21 mouse cellular contexts compared by ENCODE assay signal in the genomic region with DNA sequence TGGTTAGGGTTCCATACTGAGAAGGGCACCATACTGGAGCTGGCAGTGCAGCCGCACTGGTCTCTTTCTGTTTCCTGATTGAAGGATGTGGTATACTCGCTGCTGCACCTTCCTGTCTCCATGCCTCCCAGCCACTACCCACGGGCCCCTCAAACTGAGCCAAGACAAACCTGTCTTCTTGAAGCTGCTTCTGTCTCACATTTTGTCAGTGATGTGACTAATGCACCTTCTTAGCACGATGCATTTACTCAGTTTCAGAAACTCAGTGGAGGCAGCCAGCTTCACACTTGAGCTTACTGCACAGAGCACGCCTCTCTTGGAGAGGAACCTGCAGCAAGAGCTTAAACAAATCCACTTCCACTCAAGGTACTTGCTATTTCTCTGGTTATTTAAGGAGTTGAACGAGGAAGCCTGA.
DNase-seq lines count a peak whose midpoint lies in the region; ATAC-seq and TF ChIP-seq lines count a peak whose summit lies in the region.
"Had no signal": no experiment of that assay in that cellular context is flagged by ENCODE, and none has a peak within 500 bp of the region (broad histone marks: within the 10 kb centered on the region; RNA-seq: fewer than 3 reads in every experiment).

No protein-coding gene starts in this region.

- H3K27ac ChIP-seq in lung, postnatal 0 days (ENCODE audit: low read length) = no peak overlapping the region
- H3K27ac ChIP-seq: embryonic facial prominence, embryonic 15.5 days; forebrain, embryonic 10.5 days; hindbrain, embryonic 15.5 days; neural tube, embryonic 15.5 days had no signal

- H3K27me3 ChIP-seq in lung, postnatal 0 days (replicated peaks; ENCODE audit: insufficient read depth, low read length) = no peaks in the 10 kb centered on the region
- H3K27me3 ChIP-seq in megakaryocyte, embryonic 14.5 days (replicated peaks) = no peaks in the 10 kb centered on the region
- H3K27me3 ChIP-seq: embryonic facial prominence, embryonic 15.5 days; heart, embryonic 12.5 days; hindbrain, embryonic 15.5 days; neural tube, embryonic 15.5 days had no signal

- no peak overlapping the region for H3K9ac ChIP-seq in lung, postnatal 0 days (replicated peaks; ENCODE audit: low read depth)
- H3K9ac ChIP-seq: embryonic facial prominence, embryonic 15.5 days; heart, embryonic 12.5 days; hindbrain, embryonic 15.5 days; liver, postnatal 0 days; neural tube, embryonic 15.5 days had no signal

- H3K9me3 ChIP-seq in lung, postnatal 0 days (ENCODE audit: low read length) = no peaks in the 10 kb centered on the region
- peaks cover 6% of the 10 kb centered on the region; the same call in 1 of the 2 replicates for H3K9me3 ChIP-seq in megakaryocyte, embryonic 14.5 days
- H3K9me3 ChIP-seq: embryonic facial prominence, embryonic 15.5 days; hindbrain, embryonic 15.5 days; neural tube, embryonic 15.5 days had no signal

- DNase-seq in CD4-positive, CD25-positive, alpha-beta regulatory T cell, adult 2 months (ENCODE audit: low read depth, low spot score) = peak; percentile 5
- peak; percentile 69 for DNase-seq in lung, postnatal 0 days (ENCODE audit: low spot score)
- no peak for DNase-seq in lung, postnatal 10 days
- peak; percentile 56 for DNase-seq in thymus, postnatal 14 days
- no peak for DNase-seq in kidney, adult 18-20 months
- no peak for DNase-seq in cerebellum, adult 9-11 months
- DNase-seq: adrenal gland, postnatal 36 days; cerebellum, adult 8-10 months; embryo, embryonic 11 days; kidney, postnatal 14 days; liver; liver, postnatal 0 days had no signal

- H3K4me1 ChIP-seq in lung, postnatal 0 days (ENCODE audit: insufficient read depth, low read depth, low read length) = no peaks in the 10 kb centered on the region
- peaks cover 4% of the 10 kb centered on the region; the same call in 1 of the 2 replicates for H3K4me1 ChIP-seq in megakaryocyte, embryonic 14.5 days
- H3K4me1 ChIP-seq: embryonic facial prominence, embryonic 15.5 days had no signal

- no peak overlapping the region for H3K4me2 ChIP-seq in lung, postnatal 0 days (replicated peaks; ENCODE audit: low read depth, low read length)
- H3K4me2 ChIP-seq: embryonic facial prominence, embryonic 15.5 days; heart, embryonic 12.5 days; hindbrain, embryonic 15.5 days; midbrain, embryonic 11.5 days; neural tube, embryonic 15.5 days had no signal

- no peak for TF ChIP-seq EP300 in lung, postnatal 0 days (IDR thresholded peaks at IDR 0.05)

- no peak for TF ChIP-seq CTCF in lung, postnatal 0 days (IDR thresholded peaks at IDR 0.05)

- H3K4me3 ChIP-seq in lung, postnatal 0 days (ENCODE audit: low read depth, low read length) = no peak overlapping the region
- peak overlapping the region; percentile 38 for H3K4me3 ChIP-seq in megakaryocyte, embryonic 14.5 days (replicated peaks)
- H3K4me3 ChIP-seq: embryonic facial prominence, embryonic 15.5 days; forebrain, embryonic 10.5 days; heart, embryonic 12.5 days; hindbrain, embryonic 15.5 days; neural tube, embryonic 15.5 days had no signal

- H3K36me3 ChIP-seq in lung, postnatal 0 days (ENCODE audit: insufficient read depth, low read length) = no peaks in the 10 kb centered on the region
- no peaks in the 10 kb centered on the region for H3K36me3 ChIP-seq in megakaryocyte, embryonic 14.5 days (replicated peaks; ENCODE audit: low read length)
- H3K36me3 ChIP-seq: embryonic facial prominence, embryonic 15.5 days; forebrain, embryonic 10.5 days; heart, embryonic 12.5 days; hindbrain, embryonic 15.5 days; neural tube, embryonic 15.5 days had no signal

- 42% methylated on average over 6 of the region's 6 CpGs for WGBS in lung, postnatal 0 days

- no peak for ATAC-seq in CD4-positive, CD25-positive, alpha-beta regulatory T cell, adult 4 months
- peak; percentile 43 for ATAC-seq in lung, postnatal 0 days
- ATAC-seq: intestine, embryonic 16.5 days; liver, postnatal 0 days had no signal

Comparison
In these comparisons a context has a peak if more than half of its experiments do, and no peak if none do; other contexts are left out.
1. DNase-seq: peak in CD4-positive, CD25-positive, alpha-beta regulatory T cell, adult 2 months (single experiment), lung, postnatal 0 days (single experiment) and thymus, postnatal 14 days (single experiment); none in lung, postnatal 10 days (single experiment), kidney, adult 18-20 months (single experiment) and cerebellum, adult 9-11 months (single experiment).